Mouse (Mus musculus) brain, embryonic 14.5 days (tissue): ENCODE results near the gene Cdc40.

Experiments used
- CTCF ChIP-seq: fragments of 200-500 bp; IDR thresholded peaks from 2 replicates; pipeline ENCODE4 v1.5.1; 2012; ENCODE audit warnings: inconsistent platforms, mild to moderate bottlenecking, moderate library complexity, borderline replicate concordance; ENCODE audit not compliant: insufficient read depth, insufficient read length; ENCODE audit errors: extremely low read depth
- POLR2A ChIP-seq: fragments of 200-500 bp; IDR thresholded peaks from 2 replicates; pipeline ENCODE4 v1.6.1; 2012; ENCODE audit warnings: mild to moderate bottlenecking, inconsistent platforms, borderline replicate concordance; ENCODE audit not compliant: poor library complexity, insufficient read depth, insufficient read length, severe bottlenecking; ENCODE audit errors: extremely low read depth

GRCm38 (mm10) chr10:40910811-40911210 lies 27.7 kb upstream of the Cdc40 start:
- no peak for TF ChIP-seq CTCF
- TF ChIP-seq POLR2A: no peak
